Mouse (Mus musculus): ENCODE data around the gene Eif6. TPM values are rescaled to one million over a fixed set of nuclear protein-coding genes. Genes with fewer than 3 reads are reported as not detected.

Eif6 gene
- polyA plus RNA-seq, 1 experiment from 2014 or later = 132 TPM

DNA sequence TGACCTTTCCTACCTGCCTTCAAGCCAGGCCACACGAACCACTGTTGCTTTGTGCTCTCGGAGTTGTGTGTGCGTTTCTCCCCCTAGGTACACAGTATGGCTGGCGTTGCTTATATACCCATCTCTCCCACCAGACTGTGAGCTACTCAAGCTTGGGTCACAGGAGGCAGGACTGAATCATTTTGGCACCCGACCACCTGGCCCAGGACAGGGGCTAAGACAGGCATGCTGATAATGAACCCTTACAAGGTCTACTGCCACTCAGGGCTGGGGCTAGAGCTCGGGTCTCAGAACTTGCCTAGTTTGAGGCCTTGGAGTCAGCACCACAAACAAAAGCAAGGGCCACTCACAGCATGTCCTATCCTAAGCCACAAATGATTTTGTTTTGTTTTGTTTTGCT lies 34.9 kb upstream of the Eif6 start:
- Histone ChIP-seq H3K9ac (no peak overlapping the region), H3K4me3 (replicated peaks; ENCODE audit: low read length) (no peak overlapping the region), H3K4me1 (replicated peaks; ENCODE audit: control insufficient read depth, insufficient read depth, low read length) (peaks cover 6% of the 10 kb centered on the region), H3K27ac (no peak overlapping the region), H3K4me2 (replicated peaks) (no peak overlapping the region), H3K27me3 (ENCODE audit: control insufficient read depth, insufficient read depth, low read length) (no peaks in the 10 kb centered on the region), H3K36me3 (replicated peaks; ENCODE audit: control insufficient read depth, insufficient read depth) (peaks cover 13% of the 10 kb centered on the region), H3K9me3 (ENCODE audit: control insufficient read depth, low read length) (no peaks in the 10 kb centered on the region)
- DNase-seq (ENCODE audit: low spot score) (no peak), ATAC-seq (ENCODE audit: low FRiP score) (no peak)
- WGBS = 98% methylated on average over 6 of the region's 6 CpGs

DNA sequence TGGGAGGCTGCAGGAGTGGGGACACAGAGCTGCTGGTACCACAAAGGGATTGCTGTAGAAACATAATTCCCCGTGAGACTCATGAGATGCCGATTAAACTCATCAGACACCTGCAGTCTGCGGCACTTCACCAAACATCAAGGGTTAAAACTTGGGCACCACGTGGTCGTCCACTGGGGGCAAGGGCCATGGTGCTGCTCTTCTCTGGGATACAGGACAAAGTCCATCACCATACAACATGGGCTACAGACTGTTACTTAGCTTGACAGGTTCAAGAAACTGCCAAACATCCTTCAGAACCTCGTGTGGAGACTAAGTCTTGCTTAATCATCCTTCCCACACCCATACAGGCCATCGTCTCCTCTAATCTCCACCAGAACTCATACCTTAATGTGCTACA lies 33.4 kb upstream of the Eif6 start:
- H3K27me3 ChIP-seq (ENCODE audit: control insufficient read depth, insufficient read depth, low read length) = no peaks in the 10 kb centered on the region
- DNase-seq (ENCODE audit: low spot score) (no peak), ATAC-seq (ENCODE audit: low FRiP score) (no peak)
- H3K4me1 ChIP-seq (replicated peaks; ENCODE audit: control insufficient read depth, insufficient read depth, low read length) = peaks cover 6% of the 10 kb centered on the region
- no peak overlapping the region for H3K27ac ChIP-seq
- no peak overlapping the region for H3K4me3 ChIP-seq (replicated peaks; ENCODE audit: low read length)
- peaks cover 25% of the 10 kb centered on the region for H3K36me3 ChIP-seq (replicated peaks; ENCODE audit: control insufficient read depth, insufficient read depth)
- no peak overlapping the region for H3K4me2 ChIP-seq (replicated peaks)
- no peaks in the 10 kb centered on the region for H3K9me3 ChIP-seq (ENCODE audit: control insufficient read depth, low read length)
- H3K9ac ChIP-seq = no peak overlapping the region
- 85% methylated on average over 7 of the region's 7 CpGs for WGBS

DNA sequence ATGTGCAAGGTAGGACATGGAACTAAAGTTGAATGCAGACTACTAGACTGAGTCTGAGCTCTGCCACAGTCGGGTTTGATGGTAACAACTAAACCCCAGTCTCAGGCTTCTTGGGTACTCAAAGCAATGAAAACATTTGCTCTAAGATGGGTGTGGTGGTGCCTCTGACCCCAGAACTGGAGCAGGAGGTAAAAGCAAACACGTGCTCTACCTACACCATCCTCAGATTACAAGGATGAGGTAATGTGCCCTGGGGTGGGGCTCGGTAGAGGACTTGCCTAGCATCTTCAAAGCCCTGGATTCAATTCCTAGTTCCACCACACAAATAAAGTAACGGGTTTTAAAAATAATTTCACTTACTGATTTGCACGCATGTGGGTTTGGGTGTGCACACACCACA lies 25.8 kb upstream of the Eif6 start:
- Histone ChIP-seq H3K36me3 (replicated peaks; ENCODE audit: control insufficient read depth, insufficient read depth) (peaks cover 59% of the 10 kb centered on the region), H3K4me1 (replicated peaks; ENCODE audit: control insufficient read depth, insufficient read depth, low read length) (no peaks in the 10 kb centered on the region), H3K9me3 (ENCODE audit: control insufficient read depth, low read length) (no peaks in the 10 kb centered on the region), H3K9ac (no peak overlapping the region), H3K4me2 (replicated peaks) (no peak overlapping the region), H3K27me3 (ENCODE audit: control insufficient read depth, insufficient read depth, low read length) (no peaks in the 10 kb centered on the region), H3K27ac (no peak overlapping the region), H3K4me3 (replicated peaks; ENCODE audit: low read length) (no peak overlapping the region)
- WGBS = 93% methylated on average over 5 of the region's 5 CpGs
- no peak for DNase-seq (ENCODE audit: low spot score)
- no peak for ATAC-seq (ENCODE audit: low FRiP score)

DNA sequence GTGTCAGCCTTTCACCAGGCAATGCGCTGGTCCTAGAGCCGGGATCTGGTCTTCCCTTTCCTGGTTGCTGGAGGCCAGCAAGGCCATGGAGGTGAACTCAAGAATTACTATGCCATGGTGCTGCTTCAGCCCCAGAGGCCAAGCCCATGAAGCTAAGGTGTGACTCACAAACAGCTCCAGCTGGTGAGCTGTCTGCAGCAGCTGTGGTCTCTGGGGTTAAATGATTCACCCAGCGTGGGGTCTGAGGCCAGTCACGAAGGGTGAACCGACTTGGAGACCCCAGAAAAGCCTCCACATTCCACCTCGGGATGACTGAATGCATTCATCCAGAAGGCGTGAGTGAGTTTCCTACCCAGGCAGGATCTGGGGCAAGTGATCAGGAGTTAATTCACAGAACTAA lies 23.4 kb upstream of the Eif6 start:
- no peak overlapping the region for H3K4me3 ChIP-seq (replicated peaks; ENCODE audit: low read length)
- no peak overlapping the region for H3K27ac ChIP-seq
- H3K4me1 ChIP-seq (replicated peaks; ENCODE audit: control insufficient read depth, insufficient read depth, low read length) = no peaks in the 10 kb centered on the region
- no peak overlapping the region for H3K4me2 ChIP-seq (replicated peaks)
- no peaks in the 10 kb centered on the region for H3K9me3 ChIP-seq (ENCODE audit: control insufficient read depth, low read length)
- DNase-seq (ENCODE audit: low spot score) = no peak
- H3K36me3 ChIP-seq (replicated peaks; ENCODE audit: control insufficient read depth, insufficient read depth) = peaks cover 53% of the 10 kb centered on the region
- no peaks in the 10 kb centered on the region for H3K27me3 ChIP-seq (ENCODE audit: control insufficient read depth, insufficient read depth, low read length)
- ATAC-seq (ENCODE audit: low FRiP score) = no peak
- 86% methylated on average over 7 of the region's 7 CpGs for WGBS
- H3K9ac ChIP-seq = no peak overlapping the region

DNA sequence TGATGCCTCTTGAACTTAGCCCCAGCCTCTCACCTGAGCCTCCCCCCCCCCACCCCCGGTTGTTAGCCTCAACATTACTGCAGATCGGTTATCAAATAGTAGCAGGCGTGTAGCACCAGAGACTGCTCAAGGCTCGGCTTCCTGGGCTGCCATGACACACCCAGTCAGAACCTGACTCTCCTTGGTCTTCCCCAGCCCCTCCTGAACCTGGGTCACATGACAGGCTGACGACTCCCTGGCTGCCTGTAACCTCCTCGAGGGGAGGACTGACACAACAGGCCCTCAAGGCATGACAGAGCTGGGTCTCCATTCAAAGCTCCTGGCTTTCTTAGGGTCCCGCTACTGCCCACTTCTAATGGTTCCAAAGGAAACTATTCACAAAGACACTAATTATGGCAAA lies 22.7 kb upstream of the Eif6 start:
- Histone ChIP-seq H3K27me3 (ENCODE audit: control insufficient read depth, insufficient read depth, low read length) (no peaks in the 10 kb centered on the region), H3K9ac (no peak overlapping the region), H3K4me3 (replicated peaks; ENCODE audit: low read length) (no peak overlapping the region), H3K27ac (no peak overlapping the region), H3K36me3 (replicated peaks; ENCODE audit: control insufficient read depth, insufficient read depth) (peaks cover 53% of the 10 kb centered on the region), H3K4me2 (replicated peaks) (no peak overlapping the region), H3K9me3 (ENCODE audit: control insufficient read depth, low read length) (no peaks in the 10 kb centered on the region), H3K4me1 (replicated peaks; ENCODE audit: control insufficient read depth, insufficient read depth, low read length) (no peaks in the 10 kb centered on the region)
- WGBS = 75% methylated on average over 7 of the region's 7 CpGs
- no peak for ATAC-seq (ENCODE audit: low FRiP score)
- DNase-seq (ENCODE audit: low spot score) = no peak

DNA sequence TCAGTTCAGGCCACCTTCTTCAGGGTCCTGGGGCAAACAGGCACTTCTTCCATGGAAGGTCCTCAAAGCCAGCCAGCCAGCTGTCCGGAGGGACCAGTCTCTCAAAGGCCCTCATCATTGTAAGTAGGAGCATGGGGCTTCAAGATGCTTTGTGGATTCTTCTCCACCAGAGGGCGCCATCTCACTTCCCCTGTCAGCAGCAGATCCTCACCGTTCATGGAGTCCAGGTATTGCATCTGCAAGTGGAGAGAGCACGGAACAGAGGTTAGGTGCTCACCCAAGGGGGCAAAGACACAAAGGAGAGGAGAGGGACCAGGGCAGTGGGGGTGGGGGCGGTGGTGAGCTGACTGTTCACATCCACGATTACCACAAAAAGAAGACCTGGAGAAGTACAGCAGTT lies 21.6 kb upstream of the Eif6 start:
- ATAC-seq (ENCODE audit: low FRiP score) (no peak), DNase-seq (ENCODE audit: low spot score) (peak; percentile 84)
- Histone ChIP-seq H3K27me3 (ENCODE audit: control insufficient read depth, insufficient read depth, low read length) (no peaks in the 10 kb centered on the region), H3K4me3 (replicated peaks; ENCODE audit: low read length) (no peak overlapping the region), H3K4me2 (replicated peaks) (no peak overlapping the region), H3K4me1 (replicated peaks; ENCODE audit: control insufficient read depth, insufficient read depth, low read length) (no peaks in the 10 kb centered on the region), H3K27ac (no peak overlapping the region), H3K36me3 (replicated peaks; ENCODE audit: control insufficient read depth, insufficient read depth) (peaks cover 49% of the 10 kb centered on the region), H3K9ac (no peak overlapping the region), H3K9me3 (ENCODE audit: control insufficient read depth, low read length) (no peaks in the 10 kb centered on the region)
- 32% methylated on average over 6 of the region's 6 CpGs for WGBS

DNA sequence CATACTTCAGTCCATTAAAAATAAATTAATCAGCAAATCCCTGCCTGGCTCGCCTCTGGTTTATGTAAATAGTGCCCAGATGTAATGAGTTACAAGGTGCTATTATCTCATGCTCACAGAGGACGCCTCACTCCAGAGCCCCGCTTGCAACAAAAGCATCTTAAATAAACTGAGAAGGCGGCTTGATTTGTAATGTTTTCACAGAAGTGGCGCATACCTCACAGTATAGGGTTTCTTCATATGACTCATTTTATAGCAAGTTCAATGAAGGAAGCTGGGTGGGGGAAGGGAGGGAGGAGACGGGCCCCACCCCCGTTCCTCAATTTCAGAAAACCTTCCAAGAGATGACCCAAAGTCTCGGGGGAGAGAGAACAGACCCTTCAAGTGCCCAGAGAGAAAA lies 20.2 kb upstream of the Eif6 start:
- Histone ChIP-seq H3K9ac (no peak overlapping the region), H3K27ac (no peak overlapping the region), H3K27me3 (ENCODE audit: control insufficient read depth, insufficient read depth, low read length) (no peaks in the 10 kb centered on the region), H3K36me3 (replicated peaks; ENCODE audit: control insufficient read depth, insufficient read depth) (peaks cover 46% of the 10 kb centered on the region), H3K4me3 (replicated peaks; ENCODE audit: low read length) (no peak overlapping the region), H3K9me3 (ENCODE audit: control insufficient read depth, low read length) (no peaks in the 10 kb centered on the region), H3K4me1 (replicated peaks; ENCODE audit: control insufficient read depth, insufficient read depth, low read length) (no peaks in the 10 kb centered on the region), H3K4me2 (replicated peaks) (no peak overlapping the region)
- WGBS = 89% methylated on average over 8 of the region's 8 CpGs
- no peak for ATAC-seq (ENCODE audit: low FRiP score)
- DNase-seq (ENCODE audit: low spot score) = no peak

DNA sequence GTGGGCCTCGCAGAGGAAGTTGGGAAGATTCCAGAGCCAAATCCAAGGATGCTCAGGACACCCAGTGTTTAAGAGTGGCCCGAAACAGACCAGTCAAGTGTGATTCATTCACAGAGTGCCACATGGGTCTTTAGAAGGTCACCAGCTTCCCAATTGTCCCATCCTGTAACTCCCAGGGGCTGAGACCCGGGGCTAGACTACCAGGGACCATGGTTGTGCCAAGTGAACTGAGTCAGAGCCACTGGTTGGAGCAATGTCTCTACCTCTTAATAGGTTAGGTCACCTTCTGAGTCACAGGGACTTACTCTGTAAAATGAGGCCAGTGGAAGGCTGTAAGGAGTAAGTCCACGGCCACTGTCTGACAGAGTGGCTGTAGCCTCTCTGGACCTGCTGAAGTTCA lies 12.2 kb upstream of the Eif6 start:
- H3K36me3 ChIP-seq (replicated peaks; ENCODE audit: control insufficient read depth, insufficient read depth) = no peaks in the 10 kb centered on the region
- no peak for DNase-seq (ENCODE audit: low spot score)
- H3K9me3 ChIP-seq (ENCODE audit: control insufficient read depth, low read length) = no peaks in the 10 kb centered on the region
- no peak overlapping the region for H3K4me2 ChIP-seq (replicated peaks)
- H3K27me3 ChIP-seq (ENCODE audit: control insufficient read depth, insufficient read depth, low read length) = no peaks in the 10 kb centered on the region
- no peak overlapping the region for H3K9ac ChIP-seq
- no peak overlapping the region for H3K4me3 ChIP-seq (replicated peaks; ENCODE audit: low read length)
- no peak for ATAC-seq (ENCODE audit: low FRiP score)
- no peaks in the 10 kb centered on the region for H3K4me1 ChIP-seq (replicated peaks; ENCODE audit: control insufficient read depth, insufficient read depth, low read length)
- 86% methylated on average over 4 of the region's 4 CpGs for WGBS
- no peak overlapping the region for H3K27ac ChIP-seq

DNA sequence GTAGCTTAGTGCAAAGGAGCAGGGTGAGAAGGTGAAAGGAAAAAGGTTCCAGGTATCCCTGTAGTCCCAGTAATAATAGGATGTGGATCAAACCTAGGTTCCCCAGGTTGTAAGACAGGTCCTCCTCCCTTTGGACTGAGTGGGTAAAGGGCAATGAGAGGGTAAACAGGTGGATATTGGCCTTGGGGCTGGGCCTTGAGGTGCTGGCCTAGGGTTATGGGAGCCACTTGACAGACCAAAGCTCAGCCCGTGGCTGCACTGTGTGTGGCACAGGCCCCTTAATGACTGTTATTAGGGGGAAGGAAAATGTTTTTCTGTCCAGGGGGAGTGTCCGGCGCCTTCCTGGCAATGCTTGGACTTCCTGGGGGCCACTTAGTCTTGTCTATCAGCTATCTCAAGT lies 11.2 kb upstream of the Eif6 start:
- no peak overlapping the region for H3K4me2 ChIP-seq (replicated peaks)
- H3K9ac ChIP-seq = no peak overlapping the region
- no peak overlapping the region for H3K4me3 ChIP-seq (replicated peaks; ENCODE audit: low read length)
- H3K27ac ChIP-seq = no peak overlapping the region
- H3K27me3 ChIP-seq (ENCODE audit: control insufficient read depth, insufficient read depth, low read length) = no peaks in the 10 kb centered on the region
- no peak for ATAC-seq (ENCODE audit: low FRiP score)
- no peaks in the 10 kb centered on the region for H3K9me3 ChIP-seq (ENCODE audit: control insufficient read depth, low read length)
- no peaks in the 10 kb centered on the region for H3K4me1 ChIP-seq (replicated peaks; ENCODE audit: control insufficient read depth, insufficient read depth, low read length)
- 87% methylated on average over 3 of the region's 3 CpGs for WGBS
- no peak for DNase-seq (ENCODE audit: low spot score)
- no peaks in the 10 kb centered on the region for H3K36me3 ChIP-seq (replicated peaks; ENCODE audit: control insufficient read depth, insufficient read depth)

DNA sequence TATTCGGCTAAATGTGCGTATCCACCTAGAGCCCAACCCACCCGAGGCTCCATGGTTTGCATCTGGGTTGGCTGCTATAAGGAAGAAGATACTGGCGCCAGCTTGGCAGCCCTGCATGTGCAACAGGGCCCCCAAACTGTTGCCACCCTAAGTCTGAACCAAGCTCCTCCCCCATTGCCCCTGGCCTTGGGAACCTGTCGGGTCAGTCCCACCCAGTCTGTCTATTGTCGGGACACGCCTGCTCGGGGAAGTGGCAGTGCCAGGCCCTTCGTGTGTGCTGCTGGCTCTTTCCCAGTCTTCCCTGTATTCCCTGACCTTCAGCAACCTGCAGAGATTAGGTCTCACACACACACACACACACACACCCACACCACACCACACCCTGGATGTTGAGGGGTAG lies 8.0 kb upstream of the Eif6 start, which contains the start of gene Fam83c:
Gene Fam83c, minus strand, starts transcription at position 123 of the 400 bp plus-strand sequence.
- no peak within 1 kb of the TSS for H3K4me2 ChIP-seq (replicated peaks)
- H3K27ac ChIP-seq = no peak within 1 kb of the TSS
- H3K27me3 ChIP-seq (ENCODE audit: control insufficient read depth, insufficient read depth, low read length) = no peaks in the 10 kb centered on the region
- WGBS = 67% methylated on average over 9 of the region's 9 CpGs
- H3K4me1 ChIP-seq (replicated peaks; ENCODE audit: control insufficient read depth, insufficient read depth, low read length) = no peaks in the 10 kb centered on the region
- no peak within 1 kb of the TSS for H3K9ac ChIP-seq
- no peak for ATAC-seq (ENCODE audit: low FRiP score)
- H3K36me3 ChIP-seq (replicated peaks; ENCODE audit: control insufficient read depth, insufficient read depth) = no peaks in the 10 kb centered on the region
- H3K9me3 ChIP-seq (ENCODE audit: control insufficient read depth, low read length) = no peaks in the 10 kb centered on the region
- H3K4me3 ChIP-seq (replicated peaks; ENCODE audit: low read length) = no peak within 1 kb of the TSS
- no peak for DNase-seq (ENCODE audit: low spot score)
